Comparison of ENCODE assay signal across 23 mouse cellular contexts in the genomic region with DNA sequence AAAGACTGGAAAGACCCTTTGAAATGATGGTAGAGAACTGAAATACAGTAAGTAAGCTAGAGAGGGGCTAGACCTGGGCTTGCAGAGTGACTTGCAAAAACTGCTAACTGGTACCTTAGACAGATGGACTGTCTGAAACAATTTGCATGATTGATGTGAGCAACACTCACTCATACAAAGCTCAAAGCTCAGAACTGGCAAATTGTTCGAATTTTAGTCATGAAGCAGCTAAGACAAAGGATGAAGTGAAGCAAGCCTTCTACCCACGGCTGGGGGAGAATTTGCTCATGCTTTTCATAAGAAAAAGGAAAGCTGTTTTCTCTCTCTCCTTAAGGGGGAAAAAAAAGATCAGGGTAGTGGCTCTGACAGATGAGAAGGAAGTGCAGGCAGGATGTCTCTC.
A peak's percentile ranks its signal among the peaks of the same experiment; 100 is the strongest.
DNase-seq lines count a peak whose midpoint lies in the region; ATAC-seq and TF ChIP-seq lines count a peak whose summit lies in the region.
"Had no signal": no experiment of that assay in that cellular context is flagged by ENCODE, and none has a peak within 500 bp of the region (broad histone marks: within the 10 kb centered on the region; RNA-seq: fewer than 3 reads in every experiment).

No protein-coding gene starts in this region.

- no peak overlapping the region for H3K4me2 ChIP-seq in forebrain, embryonic 15.5 days (replicated peaks)
- H3K4me2 ChIP-seq in CH12.LX (ENCODE audit: insufficient read depth, low read depth, poor library complexity, severe bottlenecking): peak overlapping the region; percentile 16; the same call in 1 of the 2 replicates
- H3K4me2 ChIP-seq: embryonic facial prominence, embryonic 15.5 days; heart, embryonic 13.5 days; hindbrain, embryonic 15.5 days; liver, embryonic 12.5 days had no signal

- H3K9ac ChIP-seq in forebrain, embryonic 15.5 days (replicated peaks): no peak overlapping the region
- H3K9ac ChIP-seq in CH12.LX (ENCODE audit: insufficient read depth, low read depth): no peak overlapping the region
- H3K9ac ChIP-seq: embryonic facial prominence, embryonic 15.5 days; heart, embryonic 13.5 days; hindbrain, embryonic 15.5 days; liver, embryonic 12.5 days had no signal

- H3K4me3 ChIP-seq in forebrain, embryonic 15.5 days: no peak overlapping the region
- H3K4me3 ChIP-seq in forebrain, embryonic 10.5 days: no peak overlapping the region
- no peak overlapping the region for H3K4me3 ChIP-seq in CH12.LX (replicated peaks in 1 of 3; ENCODE audit: low read depth in 2 of 3, low read length in 2 of 3, poor library complexity in 1 of 3)
- H3K4me3 ChIP-seq in cortical plate, adult 2 months (ENCODE audit: insufficient read depth, low read length): no peak overlapping the region
- H3K4me3 ChIP-seq: embryonic facial prominence, embryonic 15.5 days; heart, embryonic 13.5 days; hindbrain, embryonic 15.5 days; left cerebral cortex, adult 2 months; liver, embryonic 12.5 days; megakaryocyte, embryonic 14.5 days had no signal

- H3K36me3 ChIP-seq in forebrain, embryonic 15.5 days: no peaks in the 10 kb centered on the region
- H3K36me3 ChIP-seq in forebrain, embryonic 10.5 days (replicated peaks): no peaks in the 10 kb centered on the region
- no peaks in the 10 kb centered on the region for H3K36me3 ChIP-seq in CH12.LX (replicated peaks in 1 of 2; ENCODE audit: control insufficient read depth in 1 of 2, insufficient read depth in 1 of 2, low read length in 1 of 2)
- H3K36me3 ChIP-seq: embryonic facial prominence, embryonic 15.5 days; heart, embryonic 13.5 days; hindbrain, embryonic 15.5 days; liver, embryonic 12.5 days had no signal

- DNase-seq in forebrain, embryonic 10.5 days (ENCODE audit: extremely low spot score, low spot score): no peak
- peak; percentile 22 for DNase-seq in layer of hippocampus, adult 9-11 months
- DNase-seq in layer of hippocampus, adult 8-10 months (ENCODE audit: low spot score in 2 of 2): no peak
- DNase-seq in CH12.LX (ENCODE audit: extremely low read depth): no peak
- DNase-seq in kidney, postnatal 4 days: no peak
- DNase-seq in testis, postnatal 14 days (ENCODE audit: low spot score): no peak
- DNase-seq: adrenal gland, adult 2 months; B cell, adult 2 months; cerebellum, adult 9-11 months; gastrocnemius, postnatal 10 days; heart, adult 18-20 months; lung, adult 2 months; right cerebral cortex, postnatal 14 days; thymus, adult 2 months had no signal

- peak overlapping the region; percentile 62 for H3K27ac ChIP-seq in forebrain, embryonic 15.5 days (replicated peaks)
- H3K27ac ChIP-seq in forebrain, embryonic 10.5 days: no peak overlapping the region
- H3K27ac ChIP-seq in CH12.LX (ENCODE audit: insufficient read depth, low read depth): no peak overlapping the region
- 0 out of 2 replicates have a peak overlapping the region, but pooled peaks have one; percentile 79 for H3K27ac ChIP-seq in cortical plate, adult 2 months (ENCODE audit: insufficient read depth, low read length)
- H3K27ac ChIP-seq: embryonic facial prominence, embryonic 15.5 days; heart, embryonic 13.5 days; left cerebral cortex, adult 2 months; liver, embryonic 12.5 days had no signal

- dilution Hi-C loops in CH12.LX (cut with MboI; ENCODE audit: extremely low pct_ligation_motif_present, extremely low pct_unique_long_range_greater_than_20kb, low sequenced_read_pairs): no loop called here

- no peaks in the 10 kb centered on the region for H3K27me3 ChIP-seq in forebrain, embryonic 15.5 days
- no peaks in the 10 kb centered on the region for H3K27me3 ChIP-seq in forebrain, embryonic 10.5 days (ENCODE audit: poor library complexity, severe bottlenecking)
- no peaks in the 10 kb centered on the region for H3K27me3 ChIP-seq in CH12.LX (replicated peaks)
- H3K27me3 ChIP-seq: embryonic facial prominence, embryonic 15.5 days; heart, embryonic 13.5 days; hindbrain, embryonic 15.5 days; liver, embryonic 12.5 days; megakaryocyte, embryonic 14.5 days had no signal

- TF ChIP-seq POLR2A in CH12.LX (IDR thresholded peaks at IDR 0.05; ENCODE audit: low read depth, low read length): no peak
- TF ChIP-seq POLR2A in cortical plate, adult 2 months (IDR thresholded peaks at IDR 0.05; ENCODE audit: extremely low read depth, insufficient read depth, low read length): no peak

- H3K79me2 ChIP-seq in CH12.LX (replicated peaks; ENCODE audit: control insufficient read depth, extremely low read depth, insufficient read depth, poor library complexity, severe bottlenecking): no peaks in the 10 kb centered on the region

- TF ChIP-seq EP300 in CH12.LX (IDR thresholded peaks at IDR 0.05; ENCODE audit: low read length): no peak

- ATAC-seq in forebrain, embryonic 15.5 days (replicated peaks): no peak
- ATAC-seq: intestine, postnatal 0 days; liver, embryonic 12.5 days had no signal

- no peaks in the 10 kb centered on the region for H3K9me3 ChIP-seq in forebrain, embryonic 15.5 days
- no peaks in the 10 kb centered on the region for H3K9me3 ChIP-seq in forebrain, embryonic 10.5 days
- H3K9me3 ChIP-seq in CH12.LX (replicated peaks; ENCODE audit: low read length): no peaks in the 10 kb centered on the region
- H3K9me3 ChIP-seq: embryonic facial prominence, embryonic 15.5 days; heart, embryonic 13.5 days; hindbrain, embryonic 15.5 days; liver, embryonic 12.5 days had no signal

- H3K4me1 ChIP-seq in forebrain, embryonic 15.5 days: peaks cover 8% of the 10 kb centered on the region
- H3K4me1 ChIP-seq in forebrain, embryonic 10.5 days: no peaks in the 10 kb centered on the region
- peaks cover 0 to 12% of the 10 kb centered on the region in 2 experiments; a peak in 3 of 4 replicates for H3K4me1 ChIP-seq in CH12.LX (ENCODE audit: control insufficient read depth in 1 of 2, insufficient read depth in 2 of 2)
- no peaks in the 10 kb centered on the region; the same call in 1 of the 2 replicates for H3K4me1 ChIP-seq in cortical plate, adult 2 months (ENCODE audit: control insufficient read depth, insufficient read depth, low read length)
- H3K4me1 ChIP-seq: hindbrain, embryonic 15.5 days; liver, embryonic 12.5 days had no signal

- no peak for TF ChIP-seq RAD21 in CH12.LX (IDR thresholded peaks at IDR 0.05; ENCODE audit: low read depth, low read length)

- in situ Hi-C loops in CH12.LX (cut with MboI; ENCODE audit: low pct_ligation_motif_present, low pct_unique_long_range_greater_than_20kb, low sequenced_read_pairs): no loop called here

- no peak for TF ChIP-seq CTCF in CH12.LX (conservative IDR thresholded peaks at IDR 0.05 in 1 of 2, IDR thresholded peaks at IDR 0.05 in 1 of 2; ENCODE audit: low read depth in 2 of 2, low read length in 2 of 2)
- TF ChIP-seq CTCF in cortical plate, adult 2 months (IDR thresholded peaks at IDR 0.05; ENCODE audit: extremely low read depth, insufficient read depth, low read length): no peak

- WGBS in forebrain, embryonic 15.5 days: 35% methylated on average over 2 of the region's 2 CpGs
- 77% methylated on average over 2 of the region's 2 CpGs for WGBS in forebrain, embryonic 10.5 days

TF ChIP-seq in CH12.LX, 34 proteins besides CTCF, POLR2A, EP300 and RAD21:
- TF ChIP-seq ZMIZ1 (IDR thresholded peaks at IDR 0.05; ENCODE audit: low read depth, low read length): no peak
- no peak for TF ChIP-seq CHD1 (IDR thresholded peaks at IDR 0.05; ENCODE audit: low read depth, low read length)
- TF ChIP-seq MXI1 (IDR thresholded peaks at IDR 0.05; ENCODE audit: low read depth, low read length): no peak
- TF ChIP-seq USF2 (conservative IDR thresholded peaks at IDR 0.05; ENCODE audit: low read depth, low read length): no peak
- TF ChIP-seq MEF2A (IDR thresholded peaks at IDR 0.05; ENCODE audit: borderline replicate concordance, low read depth, low read length): no peak
- no peak for TF ChIP-seq SIN3A (IDR thresholded peaks at IDR 0.05; ENCODE audit: low read length)
- TF ChIP-seq TCF12 (IDR thresholded peaks at IDR 0.05; ENCODE audit: low read depth, low read length): no peak
- TF ChIP-seq BHLHE40 (IDR thresholded peaks at IDR 0.05; ENCODE audit: low read depth, low read length): no peak
- TF ChIP-seq PAX5 (IDR thresholded peaks at IDR 0.05; ENCODE audit: low read length): no peak
- TF ChIP-seq HCFC1 (IDR thresholded peaks at IDR 0.05; ENCODE audit: low read depth, low read length): no peak
- no peak for TF ChIP-seq GABPA (IDR thresholded peaks at IDR 0.05; ENCODE audit: insufficient replicate concordance, low read depth, low read length)
- no peak for TF ChIP-seq UBTF (IDR thresholded peaks at IDR 0.05; ENCODE audit: low read depth, low read length)
- no peak for TF ChIP-seq USF1 (IDR thresholded peaks at IDR 0.05; ENCODE audit: low read depth, low read length)
- TF ChIP-seq ZNF384 (IDR thresholded peaks at IDR 0.05; ENCODE audit: low read depth, low read length): no peak
- no peak for TF ChIP-seq ELF1 (IDR thresholded peaks at IDR 0.05; ENCODE audit: low read depth, low read length)
- TF ChIP-seq SMC3 (IDR thresholded peaks at IDR 0.05; ENCODE audit: low read depth, low read length): no peak
- no peak for TF ChIP-seq KAT2A (IDR thresholded peaks at IDR 0.05; ENCODE audit: insufficient replicate concordance, low read length)

Comparison
In these comparisons a context has a peak if more than half of its experiments do, and no peak if none do; other contexts are left out.
1. H3K27ac ChIP-seq: peak in forebrain, embryonic 15.5 days (single experiment) and cortical plate, adult 2 months (single experiment); none in forebrain, embryonic 10.5 days (single experiment) and CH12.LX (single experiment).